Mouse (Mus musculus) forelimb bud, embryonic 11.5 days (tissue): ENCODE measurements around the gene Tas2r131.
"Not testable (repeated sequence)": the region's sequence is repeated elsewhere in the genome, so short reads cannot be mapped to it uniquely, and the experiment has no call there.

Source experiments
- DNase-seq: peaks from one replicate; pipeline ENCODE4 v3.0.0-alpha.2; 2012; ENCODE audit warnings: low read depth, low spot score

Tas2r131 gene

DNA sequence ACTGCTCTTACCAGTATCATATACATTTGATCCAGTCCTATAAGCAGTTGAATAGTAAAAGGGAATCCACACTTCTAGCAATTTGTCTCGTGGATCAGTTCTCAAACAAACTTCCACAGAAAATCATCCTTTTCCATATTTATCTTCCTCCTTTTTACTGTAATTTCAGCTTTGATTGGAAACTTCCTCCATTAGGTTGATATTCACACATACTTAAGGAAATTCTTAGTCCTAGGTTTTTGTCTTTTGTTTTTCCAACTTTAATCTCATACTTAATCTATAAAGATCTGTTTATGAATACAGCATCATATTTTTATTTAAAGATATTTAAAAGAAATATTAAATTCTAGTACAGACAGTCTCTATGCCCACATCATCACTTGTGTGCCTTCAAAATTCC is at the start of gene Tas2r131:
Tas2r131 (minus strand) TSS at position 101 of the 400 bp plus-strand sequence.
- no peak for DNase-seq

- no peak for DNase-seq
These were observed 23.1 kb upstream of the Tas2r131 start, which contains the start of gene Tas2r109 for GRCm38 (mm10) chr6:132980865-132981264. Tas2r109 (minus strand) TSS chr6:132980965.

DNA sequence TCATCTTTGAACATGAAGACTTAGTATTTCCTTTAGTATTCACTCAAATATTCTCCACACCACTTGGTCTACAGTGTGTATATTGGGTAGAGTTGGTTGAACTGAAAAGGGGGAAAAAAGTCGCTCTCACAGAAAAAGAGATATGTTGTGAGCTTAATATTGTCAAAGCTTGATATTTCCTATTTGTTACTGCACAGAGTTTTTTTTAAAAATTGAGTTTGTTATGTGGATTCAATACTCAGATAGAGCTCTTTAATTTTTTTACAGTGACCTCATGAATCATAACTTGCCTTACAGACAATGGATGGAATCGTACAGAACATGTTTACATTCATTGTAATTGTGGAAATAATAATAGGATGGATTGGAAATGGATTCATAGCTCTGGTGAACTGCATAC is 6.9 kb downstream of the Tas2r131 start, which contains the start of gene Tas2r129:
Tas2r129 (plus strand) TSS at position 301 of the 400 bp plus-strand sequence.
- DNase-seq, result no peak

- not testable (repeated sequence) for DNase-seq
These were observed 16.3 kb downstream of the Tas2r131 start for GRCm38 (mm10) chr6:132941376-132941775.

DNA sequence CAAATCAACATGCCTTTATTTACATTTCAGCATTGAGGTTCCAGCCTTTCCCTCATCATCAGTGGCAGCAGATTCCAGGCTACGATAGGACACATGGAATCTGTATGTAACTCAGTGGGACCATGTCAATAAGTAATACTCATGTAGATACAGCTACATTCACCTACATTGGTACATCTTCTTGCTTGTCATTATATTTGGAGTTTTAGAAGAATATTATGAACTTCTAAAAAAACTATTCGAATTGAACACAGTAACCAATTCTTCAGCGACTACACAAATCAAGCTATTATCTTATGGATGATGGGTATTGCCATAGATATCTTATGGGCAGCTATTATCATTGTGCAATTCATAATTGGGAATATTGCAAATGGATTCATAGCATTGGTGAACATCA is 48.4 kb downstream of the Tas2r131 start, which contains the start of gene Tas2r125:
Tas2r125 (plus strand) TSS at position 301 of the 400 bp plus-strand sequence.
- DNase-seq, result no peak
